Mouse (Mus musculus) left cerebral cortex, adult 18-20 months (tissue): ENCODE measurements around the gene Rpl31. TPM values are rescaled to one million over a fixed set of nuclear protein-coding genes. Genes with fewer than 3 reads are reported as not detected.

Experiments
- DNase-seq, 2 experiments: peaks; one replicate each; pipeline ENCODE4 v3.0.0; 2021 to 2022; ENCODE audit warnings: low spot score in 2 of 2, mixed read lengths in 1 of 2
- total RNA-seq, 2 experiments: library from RNA; stranded (reverse); gene quantifications; 2 replicates each; pipeline ENCODE4 v1.2.3; 2021

Rpl31 gene
- total RNA-seq, 2 experiments from 2014 or later: 515 to 567 TPM

GRCm38 (mm10) chr1:39362515-39362893 is 5.1 kb upstream of the Rpl31 start:
- DNase-seq: no peak

GRCm38 (mm10) chr1:39365562-39365961 is 2.1 kb upstream of the Rpl31 start:
- no peak for DNase-seq

GRCm38 (mm10) chr1:39367045-39367444 is 597 bp upstream of the Rpl31 start:
- no peak for DNase-seq

- peak in 1 of 2 experiments; percentile 37 for DNase-seq
These were observed 712 bp downstream of the Rpl31 start for GRCm38 (mm10) chr1:39368267-39368841.

GRCm38 (mm10) chr1:39370431-39370830 is 2.8 kb downstream of the Rpl31 start:
- no peak for DNase-seq

GRCm38 (mm10) chr1:39372220-39372843 is 4.7 kb downstream of the Rpl31 start:
- no peak for DNase-seq

- DNase-seq: no peak
These were observed 5.7 kb downstream of the Rpl31 start for GRCm38 (mm10) chr1:39373378-39373777.

- DNase-seq: no peak
These were observed 6.7 kb downstream of the Rpl31 start for GRCm38 (mm10) chr1:39374231-39374809.

- no peak for DNase-seq
These were observed 8.5 kb downstream of the Rpl31 start for GRCm38 (mm10) chr1:39376121-39376520.

GRCm38 (mm10) chr1:39376726-39377240 is 9.1 kb downstream of the Rpl31 start:
- DNase-seq: no peak

- no peak for DNase-seq
These were observed 10.9 kb downstream of the Rpl31 start for GRCm38 (mm10) chr1:39378540-39378939.

GRCm38 (mm10) chr1:39379021-39379420 is 11.4 kb downstream of the Rpl31 start:
- no peak for DNase-seq

- no peak for DNase-seq
These were observed 13.4 kb downstream of the Rpl31 start for GRCm38 (mm10) chr1:39381017-39381416.

GRCm38 (mm10) chr1:39384914-39385313 is 17.3 kb downstream of the Rpl31 start:
- DNase-seq: no peak

- DNase-seq: no peak
These were observed 18.8 kb downstream of the Rpl31 start for GRCm38 (mm10) chr1:39386456-39386855.

- no peak for DNase-seq
These were observed 19.9 kb downstream of the Rpl31 start for GRCm38 (mm10) chr1:39387497-39387896.

- no peak for DNase-seq
These were observed 20.5 kb downstream of the Rpl31 start for GRCm38 (mm10) chr1:39388163-39388562.

GRCm38 (mm10) chr1:39389338-39389737 is 21.7 kb downstream of the Rpl31 start:
- DNase-seq: no peak

- no peak for DNase-seq
These were observed 24.0 kb downstream of the Rpl31 start for GRCm38 (mm10) chr1:39391652-39392051.

GRCm38 (mm10) chr1:39392189-39392588 is 24.5 kb downstream of the Rpl31 start:
- DNase-seq: peak; percentile 82

- DNase-seq: no peak
These were observed 25.7 kb downstream of the Rpl31 start for GRCm38 (mm10) chr1:39393217-39393867.

- DNase-seq: no peak
These were observed 26.5 kb downstream of the Rpl31 start for GRCm38 (mm10) chr1:39394096-39394495.
